Mouse (Mus musculus): Measurements from ENCODE around the gene Dnajc1. TPM values are rescaled to one million over a fixed set of nuclear protein-coding genes. Genes with fewer than 3 reads are reported as not detected.

Gene Dnajc1
- polyA plus RNA-seq, 1 experiment from 2014 or later = 34.7 TPM

DNA sequence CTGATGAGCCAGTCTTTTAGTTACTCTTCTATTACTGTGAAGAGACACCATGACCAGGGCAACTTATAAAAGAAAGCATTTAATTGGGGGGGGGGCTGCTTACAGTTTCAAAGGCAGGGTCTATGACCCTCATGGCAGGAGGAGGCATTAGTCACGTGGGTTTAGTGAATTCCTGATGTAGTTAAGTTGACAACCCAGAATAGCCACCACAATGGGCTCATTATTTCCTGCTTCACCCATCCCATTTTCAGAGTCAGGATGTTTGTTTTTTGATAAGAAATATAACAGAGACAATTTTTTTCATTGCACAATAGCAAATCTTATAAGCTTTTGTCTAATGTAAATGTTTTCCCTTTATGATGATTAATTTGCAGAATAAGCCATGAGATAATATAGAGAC is 217.4 kb downstream of the Dnajc1 start:
- no peaks in the 10 kb centered on the region for H3K27me3 ChIP-seq (ENCODE audit: poor library complexity, severe bottlenecking)
- peaks cover 69% of the 10 kb centered on the region for H3K36me3 ChIP-seq (replicated peaks)

GRCm38 (mm10) chr2:18169174-18169948 is 223.3 kb downstream of the Dnajc1 start:
- DNase-seq (ENCODE audit: extremely low spot score, low spot score) = no peak

More for the DNA sequence above, 217.4 kb downstream of the Dnajc1 start:
- Histone ChIP-seq H3K27ac (no peak overlapping the region), H3K4me1 (no peaks in the 10 kb centered on the region), H3K9me3 (no peaks in the 10 kb centered on the region), H3K4me3 (no peak overlapping the region)
- WGBS = 52% methylated on average over 1 of the region's 1 CpGs
- no peak for DNase-seq (ENCODE audit: extremely low spot score, low spot score)

GRCm38 (mm10) chr2:18165511-18165910 is 227.1 kb downstream of the Dnajc1 start:
- 78% methylated on average over 2 of the region's 2 CpGs for WGBS
- H3K4me3 ChIP-seq = no peak overlapping the region
- peaks cover 43% of the 10 kb centered on the region for H3K36me3 ChIP-seq (replicated peaks)
- no peaks in the 10 kb centered on the region for H3K4me1 ChIP-seq
- H3K27me3 ChIP-seq (ENCODE audit: poor library complexity, severe bottlenecking) = no peaks in the 10 kb centered on the region
- no peaks in the 10 kb centered on the region for H3K9me3 ChIP-seq
- DNase-seq (ENCODE audit: extremely low spot score, low spot score) = no peak
- H3K27ac ChIP-seq = no peak overlapping the region

More at GRCm38 (mm10) chr2:18169174-18169948, 223.3 kb downstream of the Dnajc1 start:
- Histone ChIP-seq H3K27ac (no peak overlapping the region), H3K9me3 (no peaks in the 10 kb centered on the region), H3K4me3 (no peak overlapping the region), H3K36me3 (replicated peaks) (peaks cover 38% of the 10 kb centered on the region), H3K4me1 (no peaks in the 10 kb centered on the region), H3K27me3 (ENCODE audit: poor library complexity, severe bottlenecking) (no peaks in the 10 kb centered on the region)
- WGBS = 86% methylated on average over 1 of the region's 1 CpGs

DNA sequence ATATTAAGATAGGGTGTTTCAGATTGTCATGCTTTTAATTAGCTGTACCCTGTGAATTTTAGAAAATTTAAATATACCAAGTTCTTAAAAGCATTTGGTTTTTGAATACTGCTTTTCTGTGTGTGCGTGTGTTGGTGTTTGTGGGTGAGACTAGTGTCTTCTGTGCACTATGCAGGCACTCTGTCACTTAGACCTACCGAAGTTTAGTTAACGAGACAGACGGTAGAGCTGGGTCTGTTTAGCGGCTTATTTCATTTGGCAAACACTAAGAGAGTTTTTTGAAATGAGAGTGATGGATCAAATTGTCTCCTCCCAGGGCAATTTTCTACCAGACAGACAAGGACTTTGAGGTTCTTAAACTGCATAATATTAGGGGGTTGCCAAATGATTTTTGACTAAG is 231.6 kb downstream of the Dnajc1 start:
- Histone ChIP-seq H3K9me3 (no peaks in the 10 kb centered on the region), H3K4me1 (no peaks in the 10 kb centered on the region), H3K27ac (no peak overlapping the region), H3K27me3 (ENCODE audit: poor library complexity, severe bottlenecking) (no peaks in the 10 kb centered on the region), H3K4me3 (no peak overlapping the region), H3K36me3 (replicated peaks) (peaks cover 54% of the 10 kb centered on the region)
- 88% methylated on average over 5 of the region's 5 CpGs for WGBS
- DNase-seq (ENCODE audit: extremely low spot score, low spot score) = no peak

DNA sequence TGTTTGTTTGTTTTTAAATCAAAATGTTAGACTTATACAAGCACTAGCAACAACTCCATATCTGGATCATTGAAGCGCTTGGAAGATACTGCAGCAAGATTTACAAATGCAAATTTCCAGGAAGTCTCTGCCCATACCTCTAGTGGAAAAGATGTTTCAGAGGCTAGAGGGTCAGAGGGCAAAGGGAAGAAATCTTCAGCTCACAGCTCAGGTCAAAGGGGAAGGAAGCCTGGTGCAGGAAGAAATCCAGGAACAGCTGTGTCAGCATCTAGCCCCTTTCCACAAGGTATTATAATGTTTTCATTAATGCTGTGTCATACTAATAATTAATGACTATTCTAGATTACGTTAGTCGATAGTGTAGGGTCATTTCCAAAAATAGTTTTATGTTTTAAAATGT is 233.2 kb downstream of the Dnajc1 start:
- no peaks in the 10 kb centered on the region for H3K27me3 ChIP-seq (ENCODE audit: poor library complexity, severe bottlenecking)
- DNase-seq (ENCODE audit: extremely low spot score, low spot score) = no peak
- WGBS = 87% methylated on average over 3 of the region's 3 CpGs
- H3K36me3 ChIP-seq (replicated peaks) = peaks cover 65% of the 10 kb centered on the region
- no peaks in the 10 kb centered on the region for H3K9me3 ChIP-seq
- H3K4me3 ChIP-seq = no peak overlapping the region
- no peak overlapping the region for H3K27ac ChIP-seq
- H3K4me1 ChIP-seq = no peaks in the 10 kb centered on the region

GRCm38 (mm10) chr2:18156131-18156530 is 236.5 kb downstream of the Dnajc1 start:
- H3K27me3 ChIP-seq (ENCODE audit: poor library complexity, severe bottlenecking) = no peaks in the 10 kb centered on the region
- H3K9me3 ChIP-seq = peaks cover 6% of the 10 kb centered on the region; the same call in 1 of the 2 replicates
- peaks cover 73% of the 10 kb centered on the region for H3K36me3 ChIP-seq (replicated peaks)
- no peak overlapping the region for H3K27ac ChIP-seq
- WGBS = 96% methylated on average over 3 of the region's 3 CpGs
- H3K4me3 ChIP-seq = no peak overlapping the region
- DNase-seq (ENCODE audit: extremely low spot score, low spot score) = no peak
- no peaks in the 10 kb centered on the region for H3K4me1 ChIP-seq
